Mouse (Mus musculus): ENCODE results near the gene Olfr223. TPM values are rescaled to one million over a fixed set of nuclear protein-coding genes. Genes with fewer than 3 reads are reported as not detected.
"Not testable (repeated sequence)": the region's sequence is repeated elsewhere in the genome, so short reads cannot be mapped to it uniquely, and the experiment has no call there.

Olfr223 gene
- total RNA-seq, 2 experiments from 2014 or later = not detected

GRCm38 (mm10) chr11:59596950-59597349, 3.9 kb upstream of the Olfr223 start:
- DNase-seq (ENCODE audit: low spot score in 2 of 2) = no peak

- no peak for DNase-seq (ENCODE audit: low spot score in 2 of 2)
Observed at GRCm38 (mm10) chr11:59596091-59596490, 3.0 kb upstream of the Olfr223 start.

GRCm38 (mm10) chr11:59589496-59589895, 3.6 kb downstream of the Olfr223 start:
- no peak for DNase-seq (ENCODE audit: low spot score in 2 of 2)

GRCm38 (mm10) chr11:59584539-59584938, 8.6 kb downstream of the Olfr223 start:
- DNase-seq (ENCODE audit: low spot score in 2 of 2) = no peak

- not testable (repeated sequence) for DNase-seq (ENCODE audit: low spot score in 2 of 2)
Observed at GRCm38 (mm10) chr11:59576135-59576534, 17.0 kb downstream of the Olfr223 start, which contains the start of gene Olfr222. Gene Olfr222, minus strand, starts transcription at chr11:59576235.

GRCm38 (mm10) chr11:59575726-59576125, 17.4 kb downstream of the Olfr223 start:
- DNase-seq (ENCODE audit: low spot score in 2 of 2) = no peak

- no peak for DNase-seq (ENCODE audit: low spot score in 2 of 2)
Observed at GRCm38 (mm10) chr11:59569306-59569705, 23.8 kb downstream of the Olfr223 start.

GRCm38 (mm10) chr11:59562837-59563236, 30.3 kb downstream of the Olfr223 start:
- no peak for DNase-seq (ENCODE audit: low spot score in 2 of 2)

GRCm38 (mm10) chr11:59562336-59562735, 30.8 kb downstream of the Olfr223 start:
- DNase-seq (ENCODE audit: low spot score in 2 of 2) = no peak

- no peak for DNase-seq (ENCODE audit: low spot score in 2 of 2)
Observed at GRCm38 (mm10) chr11:59560906-59561305, 32.2 kb downstream of the Olfr223 start.

GRCm38 (mm10) chr11:59554535-59554934, 38.6 kb downstream of the Olfr223 start:
- no peak for DNase-seq (ENCODE audit: low spot score in 2 of 2)

- DNase-seq (ENCODE audit: low spot score in 2 of 2) = no peak
Observed at GRCm38 (mm10) chr11:59554127-59554526, 39.0 kb downstream of the Olfr223 start.

- no peak for DNase-seq (ENCODE audit: low spot score in 2 of 2)
Observed at GRCm38 (mm10) chr11:59544005-59544404, 49.1 kb downstream of the Olfr223 start.

GRCm38 (mm10) chr11:59543376-59543775, 49.7 kb downstream of the Olfr223 start:
- no peak for DNase-seq (ENCODE audit: low spot score in 2 of 2)

- DNase-seq (ENCODE audit: low spot score in 2 of 2) = no peak
Observed at GRCm38 (mm10) chr11:59542442-59542841, 50.6 kb downstream of the Olfr223 start.

GRCm38 (mm10) chr11:59541324-59541723, 51.8 kb downstream of the Olfr223 start, which contains the start of gene Nlrp3:
Gene Nlrp3, plus strand, starts transcription at chr11:59541568.
- DNase-seq (ENCODE audit: low spot score in 2 of 2) = no peak

GRCm38 (mm10) chr11:59540123-59540522, 53.0 kb downstream of the Olfr223 start:
- no peak for DNase-seq (ENCODE audit: low spot score in 2 of 2)

Other genes with a start within 250 kb of the Olfr223 start
- gene Prss38, start 217.6 kb downstream of the Olfr223 start, total RNA-seq (2021) = not detected
- gene Jmjd4, start 143.2 kb downstream of the Olfr223 start, total RNA-seq (2021) = 10 to 100 TPM; 24.9 TPM
- 100 to 1,000 TPM; 359 to 367 TPM for gene Snap47, start 142.1 kb downstream of the Olfr223 start, total RNA-seq (2021)
- gene Zfp867, start 120.8 kb downstream of the Olfr223 start, total RNA-seq (2021) = 1 to 10 TPM; 2.4 to 2.5 TPM
- gene Zkscan17, start 66.5 kb downstream of the Olfr223 start, total RNA-seq (2021) = 1 to 10 TPM; 6.5 to 6.6 TPM
- gene Nlrp3, start 51.7 kb downstream of the Olfr223 start, total RNA-seq (2021) = under 1 TPM; 0.79 to 0.92 TPM
- gene Olfr222, start 17.1 kb downstream of the Olfr223 start, total RNA-seq (2021) = not detected
- 100 to 1,000 TPM; 283 to 287 TPM for gene Mprip, start 68.0 kb upstream of the Olfr223 start, total RNA-seq (2021)
- gene Pld6, start 194.4 kb upstream of the Olfr223 start, total RNA-seq (2021) = under 1 TPM; 0.35 to 0.61 TPM
- gene Flcn, start 216.7 kb upstream of the Olfr223 start, total RNA-seq (2021) = 10 to 100 TPM; 51.5 to 51.8 TPM
- 10 to 100 TPM; 55.6 to 56.0 TPM for gene Nt5m, start 246.2 kb upstream of the Olfr223 start, total RNA-seq (2021)
- 10 to 100 TPM; 72.0 to 73.3 TPM for gene Cops3, start 246.5 kb upstream of the Olfr223 start, total RNA-seq (2021)